Mouse (Mus musculus) midbrain, embryonic 16.5 days (tissue): ENCODE measurements around the gene Olfr738. TPM values are rescaled to one million over a fixed set of nuclear protein-coding genes. Genes with fewer than 3 reads are reported as not detected.

ENCODE experiments used
- ATAC-seq: fragments of 200-750 bp; cut with Nextera tagmentation; 2 replicates; pipeline ENCODE4 v1.8.0; 2017; ENCODE audit warnings: moderate TSS enrichment
- H3K27ac ChIP-seq: fragments of 300-500 bp; sonication (generic); 2 replicates; pipeline ENCODE4 v1.5.1; 2014; ENCODE audit warnings: mild to moderate bottlenecking, low read length, mixed read lengths
- H3K27me3 ChIP-seq: fragments of 300-500 bp; sonication (generic); 2 replicates; pipeline ENCODE4 v1.6.1; 2014; ENCODE audit warnings: low read depth, low read length, mixed read lengths; ENCODE audit not compliant: control insufficient read depth, insufficient read depth
- H3K36me3 ChIP-seq: fragments of 300-500 bp; sonication (generic); 2 replicates; pipeline ENCODE4 v1.6.1; 2014; ENCODE audit warnings: mild to moderate bottlenecking, low read length, moderate library complexity, mixed read lengths; ENCODE audit not compliant: control insufficient read depth, insufficient read depth
- H3K4me1 ChIP-seq: fragments of 300-500 bp; sonication (generic); 2 replicates; pipeline ENCODE4 v1.6.1; 2014; ENCODE audit warnings: mild to moderate bottlenecking, low read length, mixed read lengths; ENCODE audit not compliant: control insufficient read depth, insufficient read depth
- H3K4me2 ChIP-seq: fragments of 300-500 bp; sonication (generic); 2 replicates; pipeline ENCODE4 v1.6.1; 2014; ENCODE audit warnings: mild to moderate bottlenecking, low read length, mixed read lengths
- H3K4me3 ChIP-seq: fragments of 300-500 bp; sonication (generic); 2 replicates; pipeline ENCODE4 v1.5.1; 2014; ENCODE audit warnings: low read depth, mild to moderate bottlenecking, low read length, moderate library complexity, mixed read lengths
- H3K9ac ChIP-seq: fragments of 300-500 bp; sonication (generic); 2 replicates; pipeline ENCODE4 v1.6.1; 2014; ENCODE audit warnings: low read depth, low read length, mixed read lengths
- H3K9me3 ChIP-seq: fragments of 300-500 bp; sonication (generic); replicated peaks from 2 replicates; pipeline ENCODE4 v1.6.1; 2014; ENCODE audit warnings: mild to moderate bottlenecking, low read length, mixed read lengths; ENCODE audit not compliant: control insufficient read depth, poor library complexity, severe bottlenecking
- WGBS: fragments of 180-500 bp; shearing (Covaris S2); extraction: QIAGEN DNeasy Blood & Tissue Kit; methylation state at CpG from one replicate; pipeline ENCODE4 v1.1.7; 2014; 5-methylcytosine and 5-hydroxymethylcytosine counted together
- polyA plus RNA-seq: library from polyadenylated mRNA; unstranded; fragments of >200 nt; fragmentation: Nextera tagmentation; extraction: Ambion mirVana; gene quantifications from 2 replicates; pipeline ENCODE4 v1.2.1, GENCODE M21; 2015

Gene Olfr738
- polyA plus RNA-seq: not detected in 2 replicates

GRCm38 (mm10) chr14:50407268-50407667 is at the start of gene Olfr738:
Olfr738 (plus strand) TSS chr14:50407568.
- no peaks in the 10 kb centered on the region for H3K36me3 ChIP-seq
- H3K4me1 ChIP-seq: no peaks in the 10 kb centered on the region
- H3K27me3 ChIP-seq: no peaks in the 10 kb centered on the region
- H3K4me2 ChIP-seq: no peak within 1 kb of the TSS
- no peak for ATAC-seq
- no peaks in the 10 kb centered on the region for H3K9me3 ChIP-seq
- H3K4me3 ChIP-seq: no peak within 1 kb of the TSS
- WGBS: 91% methylated on average over 1 of the region's 1 CpGs
- no peak within 1 kb of the TSS for H3K27ac ChIP-seq
- no peak within 1 kb of the TSS for H3K9ac ChIP-seq

DNA sequence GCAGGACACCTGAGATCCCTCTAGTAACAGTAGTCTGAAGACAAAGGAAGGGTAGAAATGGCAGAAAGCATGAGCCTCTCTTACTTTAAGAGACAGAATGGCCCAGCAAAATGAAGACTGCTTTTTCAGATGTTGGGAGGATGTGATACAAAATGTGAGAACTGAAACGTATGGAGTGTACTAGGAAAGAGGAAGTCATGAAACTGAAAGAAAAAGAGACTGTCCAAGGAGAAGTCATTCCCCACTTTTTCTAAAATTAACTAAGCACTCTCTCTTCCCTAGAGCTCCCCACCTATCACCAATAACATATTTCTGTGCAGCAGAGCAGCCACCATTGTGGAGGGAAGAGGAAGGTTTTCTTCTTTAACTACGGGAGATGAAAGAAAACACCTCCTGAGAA is 49.8 kb upstream of the Olfr738 start, which contains the start of gene Tlr11:
Tlr11 (plus strand) TSS at position 322 of the 400 bp plus-strand sequence.
- H3K4me1 ChIP-seq: no peaks in the 10 kb centered on the region
- no peak for ATAC-seq
- H3K27ac ChIP-seq: no peak within 1 kb of the TSS
- H3K27me3 ChIP-seq: no peaks in the 10 kb centered on the region
- H3K36me3 ChIP-seq: no peaks in the 10 kb centered on the region
- no peaks in the 10 kb centered on the region for H3K9me3 ChIP-seq
- no peak within 1 kb of the TSS for H3K9ac ChIP-seq
- WGBS: 86% methylated on average over 2 of the region's 2 CpGs
- no peak within 1 kb of the TSS for H3K4me2 ChIP-seq
- H3K4me3 ChIP-seq: no peak within 1 kb of the TSS

GRCm38 (mm10) chr14:50360480-50360879 is 46.9 kb upstream of the Olfr738 start:
- Histone ChIP-seq H3K27ac (no peak overlapping the region), H3K27me3 (no peaks in the 10 kb centered on the region), H3K4me3 (no peak overlapping the region), H3K4me1 (no peaks in the 10 kb centered on the region), H3K9me3 (no peaks in the 10 kb centered on the region), H3K9ac (no peak overlapping the region), H3K4me2 (no peak overlapping the region), H3K36me3 (no peaks in the 10 kb centered on the region)
- WGBS: 91% methylated on average over 3 of the region's 3 CpGs
- no peak for ATAC-seq

DNA sequence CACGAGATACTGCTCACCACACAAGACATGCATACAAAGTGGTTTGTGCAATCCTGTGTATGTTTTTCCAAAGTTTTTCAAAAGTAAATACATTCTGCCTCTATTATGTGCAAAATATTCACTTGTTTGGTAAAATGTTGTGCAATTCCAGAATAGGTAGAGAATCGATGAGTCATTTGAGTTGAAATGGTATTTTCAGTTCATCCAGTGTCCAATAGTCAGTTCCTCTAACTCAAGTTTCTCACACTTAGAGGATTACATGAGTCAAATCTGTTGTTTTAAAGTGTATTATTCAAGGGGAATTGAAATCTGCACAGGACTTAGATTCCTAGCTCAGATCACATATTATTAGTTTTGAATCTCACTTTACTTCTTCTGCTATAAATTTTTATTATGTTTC is 43.8 kb upstream of the Olfr738 start:
- WGBS: 86% methylated on average over 2 of the region's 2 CpGs
- no peak overlapping the region for H3K27ac ChIP-seq

DNA sequence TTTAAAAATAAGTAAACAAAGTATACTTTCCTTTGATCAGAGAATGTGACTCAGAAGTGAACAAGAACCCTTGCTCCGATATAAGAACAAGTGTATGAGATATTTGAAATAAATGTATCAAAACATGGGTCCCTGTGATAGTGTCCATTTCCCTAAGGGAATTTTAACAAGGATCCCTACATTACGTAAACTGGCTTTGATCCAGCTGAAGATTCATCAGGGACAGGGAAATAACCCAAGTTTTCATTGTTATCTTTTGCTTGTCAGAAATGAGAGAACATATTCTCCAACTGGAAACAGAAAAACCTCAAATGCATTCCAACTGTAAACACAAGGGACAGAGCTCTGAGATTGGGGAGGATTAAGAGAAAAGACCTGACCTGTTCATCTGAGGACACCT is 26.5 kb upstream of the Olfr738 start, which contains the start of gene Olfr736:
Olfr736 (plus strand) TSS at position 301 of the 400 bp plus-strand sequence.
- ATAC-seq: no peak
- Histone ChIP-seq H3K4me1 (0 out of 2 replicates have a peak, but pooled peaks cover 2% of the 10 kb centered on the region), H3K36me3 (no peaks in the 10 kb centered on the region), H3K9ac (no peak within 1 kb of the TSS), H3K27me3 (no peaks in the 10 kb centered on the region), H3K27ac (no peak within 1 kb of the TSS), H3K9me3 (no peaks in the 10 kb centered on the region), H3K4me2 (no peak within 1 kb of the TSS), H3K4me3 (no peak within 1 kb of the TSS)
- WGBS: 91% methylated on average over 2 of the region's 2 CpGs

More for the DNA sequence above, 43.8 kb upstream of the Olfr738 start:
- Histone ChIP-seq H3K4me2 (no peak overlapping the region), H3K4me1 (no peaks in the 10 kb centered on the region), H3K9ac (no peak overlapping the region), H3K27me3 (no peaks in the 10 kb centered on the region), H3K9me3 (no peaks in the 10 kb centered on the region), H3K36me3 (no peaks in the 10 kb centered on the region), H3K4me3 (no peak overlapping the region)
- no peak for ATAC-seq

DNA sequence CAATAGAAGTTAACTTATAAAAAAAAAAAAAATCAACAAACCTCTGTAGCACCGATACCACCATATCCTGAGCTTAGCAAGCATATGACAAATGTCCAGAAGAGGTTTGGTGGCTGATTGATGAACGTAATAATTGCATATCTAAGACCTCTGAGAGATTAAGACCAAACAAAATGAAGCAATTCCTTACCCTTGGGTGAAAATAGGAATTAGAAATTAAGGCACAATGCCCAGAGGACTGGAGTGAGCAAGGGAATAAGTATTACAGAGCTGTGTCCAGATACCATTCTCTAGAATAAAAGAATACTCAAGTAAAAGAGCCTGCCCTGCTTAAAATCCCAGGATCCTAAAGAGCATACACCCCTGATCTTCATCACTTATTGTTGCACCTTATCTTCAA is 11.0 kb downstream of the Olfr738 start, which contains the start of gene Olfr739:
Olfr739 (plus strand) TSS at position 301 of the 400 bp plus-strand sequence.
- no peaks in the 10 kb centered on the region for H3K4me1 ChIP-seq
- no peak within 1 kb of the TSS for H3K4me3 ChIP-seq
- 71% methylated on average over 2 of the region's 2 CpGs for WGBS
- no peak within 1 kb of the TSS for H3K4me2 ChIP-seq
- no peak within 1 kb of the TSS for H3K9ac ChIP-seq
- ATAC-seq: no peak
- no peak within 1 kb of the TSS for H3K27ac ChIP-seq
- H3K27me3 ChIP-seq: no peaks in the 10 kb centered on the region
- no peaks in the 10 kb centered on the region for H3K36me3 ChIP-seq
- no peaks in the 10 kb centered on the region for H3K9me3 ChIP-seq

DNA sequence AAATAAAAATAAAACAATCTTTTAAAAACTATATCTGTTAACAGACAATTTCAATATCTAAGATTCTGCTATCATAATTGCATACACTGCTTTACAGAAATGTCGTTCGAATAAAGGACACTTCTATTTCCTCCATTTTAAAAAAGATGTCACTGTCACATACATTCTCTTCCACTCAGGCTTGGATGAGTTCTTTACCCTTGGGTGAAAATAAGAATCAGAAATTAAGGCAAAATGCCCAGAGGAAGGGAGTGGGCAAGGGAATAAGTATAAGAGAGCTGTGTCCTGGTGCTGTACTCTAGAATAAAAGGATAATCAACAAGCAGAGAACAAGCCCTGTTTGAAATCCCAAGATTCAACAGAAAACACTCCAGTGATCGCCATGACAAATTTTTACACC is 37.9 kb downstream of the Olfr738 start, which contains the start of gene Olfr740:
Olfr740 (plus strand) TSS at position 301 of the 400 bp plus-strand sequence.
- no peak for ATAC-seq
- H3K4me1 ChIP-seq: no peaks in the 10 kb centered on the region
- WGBS: 79% methylated on average over 3 of the region's 3 CpGs

More for the DNA sequence above, 37.9 kb downstream of the Olfr738 start, which contains the start of gene Olfr740:
- H3K9ac ChIP-seq: no peak within 1 kb of the TSS
- no peak within 1 kb of the TSS for H3K27ac ChIP-seq
- H3K9me3 ChIP-seq: no peaks in the 10 kb centered on the region
- no peak within 1 kb of the TSS for H3K4me2 ChIP-seq
- H3K27me3 ChIP-seq: no peaks in the 10 kb centered on the region
- no peak within 1 kb of the TSS for H3K4me3 ChIP-seq
- H3K36me3 ChIP-seq: no peaks in the 10 kb centered on the region

Other genes with a start within 250 kb of the Olfr738 start
- not detected in 2 replicates for gene Olfr730, start 219.4 kb upstream of the Olfr738 start, polyA plus RNA-seq
- gene Olfr731, start 165.7 kb upstream of the Olfr738 start, polyA plus RNA-seq: not detected in 2 replicates
- not detected in 2 replicates for gene Olfr732, start 123.4 kb upstream of the Olfr738 start, polyA plus RNA-seq
- not detected in 2 replicates for gene Olfr733, start 106.0 kb upstream of the Olfr738 start, polyA plus RNA-seq
- not detected in 2 replicates for gene Olfr734, start 80.8 kb upstream of the Olfr738 start, polyA plus RNA-seq
- gene Olfr735, start 58.7 kb upstream of the Olfr738 start, polyA plus RNA-seq: not detected in 2 replicates
- not detected in 2 replicates for gene Tlr11, start 49.7 kb upstream of the Olfr738 start, polyA plus RNA-seq
- gene Olfr736, start 26.4 kb upstream of the Olfr738 start, polyA plus RNA-seq: not detected in 2 replicates
- not detected in 2 replicates for gene Olfr739, start 11.1 kb downstream of the Olfr738 start, polyA plus RNA-seq
- not detected in 2 replicates for gene Olfr740, start 38.0 kb downstream of the Olfr738 start, polyA plus RNA-seq
- not detected in 2 replicates for gene Olfr741, start 65.2 kb downstream of the Olfr738 start, polyA plus RNA-seq
- not detected in 2 replicates for gene Olfr742, start 96.0 kb downstream of the Olfr738 start, polyA plus RNA-seq
- gene Olfr743, start 114.3 kb downstream of the Olfr738 start, polyA plus RNA-seq: not detected in 2 replicates
- gene Olfr744, start 207.3 kb downstream of the Olfr738 start, polyA plus RNA-seq: not detected in 2 replicates
- not detected in 2 replicates for gene Olfr745, start 231.8 kb downstream of the Olfr738 start, polyA plus RNA-seq
- not detected in 2 replicates for gene Olfr746, start 239.5 kb downstream of the Olfr738 start, polyA plus RNA-seq